Mouse (Mus musculus) MEL (cell line): Measurements from ENCODE around the gene Ccdc117. TPM values are rescaled to one million over a fixed set of nuclear protein-coding genes. Genes with fewer than 3 reads are reported as not detected.
A peak's percentile ranks its signal among the peaks of the same experiment; 100 is the strongest.

Experiments used
- DNase-seq: peaks from one replicate; pipeline ENCODE4 v3.0.0; 2011; ENCODE audit warnings: low read depth, low spot score
- H3K27ac ChIP-seq: 2 replicates; pipeline ENCODE4 v1.5.1; 2012; ENCODE audit warnings: low read depth, mild to moderate bottlenecking, control low read depth, low read length, moderate library complexity; ENCODE audit not compliant: control insufficient read depth
- H3K27me3 ChIP-seq, 2 experiments: fragments of 150-350 bp in 1 of 2; sonication (generic) in 1 of 2; 2 replicates each; pipeline ENCODE4 v1.6.1; 2012; ENCODE audit warnings: low read length in 2 of 2, mild to moderate bottlenecking in 2 of 2, improper control_type of control experiment in 1 of 2, moderate library complexity in 1 of 2; ENCODE audit not compliant: insufficient read depth in 2 of 2, control insufficient read depth in 1 of 2
- H3K36me3 ChIP-seq, 2 experiments: 2 replicates each; pipeline ENCODE4 v1.6.1; 2012 to 2014; ENCODE audit warnings: low read length in 2 of 2, improper control_type of control experiment in 1 of 2, inconsistent platforms in 1 of 2, mild to moderate bottlenecking in 1 of 2; ENCODE audit not compliant: insufficient read depth in 2 of 2, control insufficient read depth in 1 of 2
- H3K4me1 ChIP-seq, 2 experiments: fragments of 150-350 bp in 1 of 2; sonication (generic) in 1 of 2; 2 replicates each; pipeline ENCODE4 v1.6.1; 2012; ENCODE audit warnings: low read length in 2 of 2, improper control_type of control experiment in 1 of 2, mild to moderate bottlenecking in 1 of 2; ENCODE audit not compliant: insufficient read depth in 2 of 2, control insufficient read depth in 1 of 2
- H3K4me3 ChIP-seq, 2 experiments: fragments of 150-350 bp in 1 of 2; sonication (generic) in 1 of 2; 2 replicates each; pipeline ENCODE4 v1.5.1; 2012; ENCODE audit warnings: low read depth in 2 of 2, low read length in 2 of 2, mild to moderate bottlenecking in 2 of 2, moderate library complexity in 2 of 2, control low read depth in 1 of 2, improper control_type of control experiment in 1 of 2; ENCODE audit not compliant: control insufficient read depth in 1 of 2, insufficient read depth in 1 of 2
- H3K79me2 ChIP-seq: 2 replicates; pipeline ENCODE4 v1.6.1; 2012; ENCODE audit warnings: mild to moderate bottlenecking, low read length, moderate library complexity; ENCODE audit not compliant: control insufficient read depth, poor library complexity, insufficient read depth
- H3K9ac ChIP-seq: 2 replicates; pipeline ENCODE4 v1.6.1; 2012; ENCODE audit warnings: low read depth, mild to moderate bottlenecking, control low read depth, low read length, moderate library complexity; ENCODE audit not compliant: control insufficient read depth, poor library complexity, severe bottlenecking
- H3K9me3 ChIP-seq: fragments of 150-350 bp; sonication (generic); replicated peaks from 2 replicates; pipeline ENCODE4 v1.6.1; 2012; ENCODE audit warnings: mild to moderate bottlenecking, low read length, improper control_type of control experiment, moderate library complexity; ENCODE audit not compliant: insufficient read depth
- BHLHE40 ChIP-seq: IDR thresholded peaks from 2 replicates; pipeline ENCODE4 v1.6.1; 2012; ENCODE audit warnings: low read depth, mild to moderate bottlenecking, inconsistent platforms, low read length, improper control_type of control experiment, borderline replicate concordance
- EP300 ChIP-seq, 2 experiments: IDR thresholded peaks; 2 replicates each; pipeline ENCODE4 v1.6.1; 2011; ENCODE audit warnings: improper control_type of control experiment in 2 of 2, low read length in 2 of 2, low read depth in 1 of 2, mild to moderate bottlenecking in 1 of 2
- GABPA ChIP-seq: IDR thresholded peaks from 2 replicates; pipeline ENCODE4 v1.6.1; 2012; ENCODE audit warnings: low read depth, mild to moderate bottlenecking, inconsistent platforms, low read length, improper control_type of control experiment, moderate library complexity
- MXI1 ChIP-seq: IDR thresholded peaks from 2 replicates; pipeline ENCODE4 v1.6.1; 2011; ENCODE audit warnings: mild to moderate bottlenecking, low read depth, low read length, improper control_type of control experiment
- MYC ChIP-seq: IDR thresholded peaks from 2 replicates; pipeline ENCODE4 v1.6.1; 2011; ENCODE audit warnings: low read depth, mild to moderate bottlenecking, low read length, improper control_type of control experiment, moderate library complexity
- POLR2A ChIP-seq, 2 experiments: IDR thresholded peaks; 2 replicates each; pipeline ENCODE4 v1.6.1; 2011 to 2012; ENCODE audit warnings: low read length in 2 of 2, mild to moderate bottlenecking in 2 of 2, control low read depth in 1 of 2, improper control_type of control experiment in 1 of 2, low read depth in 1 of 2, moderate library complexity in 1 of 2; ENCODE audit not compliant: control insufficient read depth in 1 of 2, insufficient read depth in 1 of 2, poor library complexity in 1 of 2
- SIN3A ChIP-seq: IDR thresholded peaks from 2 replicates; pipeline ENCODE4 v1.6.1; 2012; ENCODE audit warnings: low read length, improper control_type of control experiment, inconsistent platforms
- SMC3 ChIP-seq: IDR thresholded peaks from 2 replicates; pipeline ENCODE4 v1.6.1; 2011; ENCODE audit warnings: low read depth, low read length, improper control_type of control experiment
- TAL1 ChIP-seq: IDR thresholded peaks from 2 replicates; pipeline ENCODE4 v1.6.1; 2012; ENCODE audit warnings: mild to moderate bottlenecking, inconsistent platforms, low read length, moderate library complexity, mixed read lengths
- TBP ChIP-seq: IDR thresholded peaks from 2 replicates; pipeline ENCODE4 v1.8.0; 2011; ENCODE audit warnings: low read depth, low read length, improper control_type of control experiment
- TCF12 ChIP-seq: IDR thresholded peaks from 2 replicates; pipeline ENCODE4 v1.6.1; 2014; ENCODE audit warnings: low read depth, mild to moderate bottlenecking, inconsistent platforms, low read length, improper control_type of control experiment, moderate library complexity
- ZKSCAN1 ChIP-seq: IDR thresholded peaks from 2 replicates; pipeline ENCODE4 v1.6.1; 2012; ENCODE audit warnings: low read depth, mild to moderate bottlenecking, inconsistent platforms, low read length, improper control_type of control experiment, moderate library complexity
- polyA plus RNA-seq, 2 experiments: library from polyadenylated mRNA; stranded (reverse) in 1 of 2; unstranded in 1 of 2; fragments of >175 nt in 1 of 2; fragments of >200 nt in 1 of 2; gene quantifications; 2 replicates each; pipeline versions ENCODE4 v1.2.1 to v1.2.4; 2012; ENCODE audit warnings: low replicate concordance in 2 of 2, low read depth in 1 of 2; ENCODE audit not compliant: insufficient read length in 2 of 2, insufficient read depth in 1 of 2, missing spikeins in 1 of 2
- total RNA-seq: library from RNA; depleted of rRNA; stranded (reverse); fragments of 300-350 nt; gene quantifications from 2 replicates; pipeline ENCODE4 v1.2.3, GENCODE M21; 2012

Ccdc117 gene
- total and polyA plus RNA-seq, 3 experiments: 19.4 to 35.4 TPM; not detected in 1

DNA sequence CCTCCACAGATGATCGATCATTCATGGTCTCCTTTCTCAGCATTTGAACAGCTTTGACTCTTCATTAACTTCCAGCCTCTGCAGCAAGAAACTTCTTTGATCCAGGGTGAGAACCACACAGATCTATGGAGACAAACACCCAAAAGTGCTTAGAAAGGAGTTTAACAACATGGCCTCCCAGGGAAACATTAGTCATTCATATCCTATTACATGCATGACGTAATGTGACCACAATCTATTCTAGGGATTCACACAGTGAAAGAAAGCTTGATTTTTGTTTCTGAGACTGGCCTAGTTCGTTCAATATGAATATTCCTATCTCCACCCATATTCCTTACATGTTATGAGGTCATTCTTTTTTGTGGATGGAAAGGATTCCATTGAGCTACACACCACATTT is 23.6 kb upstream of the Ccdc117 start:
- TF ChIP-seq MYC (no peak), TBP (no peak), SMC3 (no peak), EP300 (IDR thresholded peaks at IDR 0.05; ENCODE audit: low read depth in 1 of 2, low read length in 2 of 2) (no peak), TCF12 (no peak)
- no peaks in the 10 kb centered on the region for H3K9me3 ChIP-seq
- peaks cover 0 to 40% of the 10 kb centered on the region in 2 experiments; a peak in 2 of 4 replicates for H3K36me3 ChIP-seq
- H3K27ac ChIP-seq: no peak overlapping the region
- no peaks in the 10 kb centered on the region for H3K27me3 ChIP-seq
- no peak for DNase-seq
- H3K4me3 ChIP-seq: no peak overlapping the region
- H3K79me2 ChIP-seq: no peaks in the 10 kb centered on the region
- peaks cover 26 to 52% of the 10 kb centered on the region in 2 experiments for H3K4me1 ChIP-seq
- no peak overlapping the region for H3K9ac ChIP-seq

DNA sequence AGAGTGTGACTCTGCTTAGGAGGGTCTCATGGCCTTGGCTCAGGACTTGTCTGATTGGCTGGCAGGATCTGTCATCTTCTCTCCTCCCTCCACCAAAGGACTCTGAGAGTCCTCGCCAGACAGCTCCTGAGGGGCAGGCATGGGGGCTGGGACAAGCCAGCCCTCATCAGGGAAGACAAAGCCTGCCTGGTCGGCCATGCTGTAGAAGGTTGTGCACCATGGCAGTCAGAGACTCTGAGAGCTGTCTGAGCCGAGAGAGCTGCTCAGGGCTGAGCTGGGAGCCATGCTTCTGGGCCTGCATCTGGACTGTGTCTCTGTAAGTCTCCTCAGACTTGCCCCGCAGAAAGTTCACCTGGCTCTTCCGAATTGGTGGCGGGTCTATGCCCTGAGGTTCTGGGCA is 21.9 kb upstream of the Ccdc117 start:
- H3K27me3 ChIP-seq: no peaks in the 10 kb centered on the region
- H3K36me3 ChIP-seq: peaks cover 0 to 38% of the 10 kb centered on the region in 2 experiments; a peak in 2 of 4 replicates
- DNase-seq: no peak
- no peaks in the 10 kb centered on the region for H3K9me3 ChIP-seq
- no peak overlapping the region for H3K27ac ChIP-seq
- H3K79me2 ChIP-seq: no peaks in the 10 kb centered on the region
- H3K9ac ChIP-seq: no peak overlapping the region
- H3K4me3 ChIP-seq: no peak overlapping the region
- H3K4me1 ChIP-seq: peaks cover 24 to 47% of the 10 kb centered on the region in 2 experiments
- TF ChIP-seq POLR2A (IDR thresholded peaks at IDR 0.05; ENCODE audit: control insufficient read depth in 1 of 2, insufficient read depth in 1 of 2, low read depth in 1 of 2, low read length in 2 of 2, poor library complexity in 1 of 2): no peak
- TF ChIP-seq TAL1: no peak
- TF ChIP-seq BHLHE40: no peak
- TF ChIP-seq GABPA: no peak

DNA sequence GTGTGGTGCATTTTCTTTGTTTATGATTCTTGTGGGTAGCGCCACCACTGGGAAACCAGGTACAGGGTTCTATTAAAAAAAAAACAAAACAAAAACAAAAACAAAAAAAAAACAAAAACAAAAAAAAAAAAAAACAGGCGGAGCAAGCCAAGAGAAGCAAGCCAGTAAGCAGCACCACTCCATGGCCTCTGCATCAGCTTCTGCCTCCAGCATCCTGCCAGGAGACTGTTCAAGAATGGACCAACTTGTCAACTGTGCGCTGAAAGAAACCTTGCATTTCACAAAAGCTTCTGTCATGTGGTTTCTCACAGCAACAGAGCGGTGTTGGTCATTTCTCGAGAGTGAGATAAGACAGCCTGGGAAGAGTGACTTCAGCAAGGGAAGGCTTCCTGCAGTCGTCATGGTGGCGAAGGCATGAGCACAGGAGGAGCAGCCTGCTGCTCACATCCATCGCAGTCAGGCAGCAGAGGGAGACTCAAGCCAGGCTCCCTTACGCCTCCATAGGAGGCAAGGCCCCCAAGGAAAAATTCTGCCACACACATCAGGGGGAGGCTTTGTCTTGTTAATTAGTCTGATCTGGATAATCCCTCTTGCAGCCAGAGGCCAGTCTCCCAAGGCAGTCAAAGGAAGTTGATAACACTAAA is 20.8 kb upstream of the Ccdc117 start:
- peaks cover 0 to 28% of the 10 kb centered on the region in 2 experiments; a peak in 2 of 4 replicates for H3K36me3 ChIP-seq
- H3K4me1 ChIP-seq: peaks cover 18 to 36% of the 10 kb centered on the region in 2 experiments
- no peak overlapping the region for H3K27ac ChIP-seq
- peak; percentile 44; the same call in 1 of the 2 replicates for TF ChIP-seq MXI1
- no peak for TF ChIP-seq ZKSCAN1
- TF ChIP-seq SIN3A: peak; percentile 10; the same call in 1 of the 2 replicates
- TF ChIP-seq SMC3: 0 out of 2 replicates have a peak, but pooled peaks have one; percentile 4
- no peak overlapping the region for H3K9ac ChIP-seq
- H3K9me3 ChIP-seq: no peaks in the 10 kb centered on the region
- H3K4me3 ChIP-seq: no peak overlapping the region
- H3K79me2 ChIP-seq: no peaks in the 10 kb centered on the region
- H3K27me3 ChIP-seq: no peaks in the 10 kb centered on the region
- peak; percentile 54 for DNase-seq
